Mouse (Mus musculus): ENCODE results near the gene Mog. TPM values are rescaled to one million over a fixed set of nuclear protein-coding genes. Genes with fewer than 3 reads are reported as not detected.
A peak's percentile ranks its signal among the peaks of the same experiment; 100 is the strongest.

Gene Mog
- polyA plus RNA-seq, 1 experiment from 2014 or later, result 0.31 TPM

DNA sequence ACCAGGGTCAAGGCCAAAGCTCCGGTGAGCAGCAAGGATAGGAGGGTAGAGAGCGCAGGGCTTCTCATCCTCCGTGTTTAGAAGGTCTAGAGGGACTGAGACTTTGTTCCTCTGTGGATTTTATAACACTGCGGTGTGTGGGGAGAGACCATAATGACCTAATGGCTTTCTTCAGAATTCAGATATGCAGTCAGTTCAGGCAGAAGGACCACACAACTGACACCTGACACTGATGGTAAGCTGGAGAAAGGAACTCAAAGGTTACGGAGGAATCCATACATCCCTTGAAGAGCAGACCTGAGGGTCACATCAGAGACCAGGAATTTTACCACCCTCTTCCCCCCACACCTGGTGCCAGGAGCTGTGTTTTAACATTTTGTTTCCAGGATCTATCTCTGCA, 33.8 kb downstream of the Mog start, which contains the start of gene H2-M5:
H2-M5 (minus strand) TSS at position 101 of the 400 bp plus-strand sequence.
- 21% methylated on average over 5 of the region's 5 CpGs for WGBS
- H3K9ac ChIP-seq, result peak within 1 kb of the TSS; percentile 27; the same call in 1 of the 2 replicates
- H3K4me2 ChIP-seq, result peak within 1 kb of the TSS; percentile 43
- H3K27ac ChIP-seq, result no peak within 1 kb of the TSS
- H3K4me3 ChIP-seq, result peak within 1 kb of the TSS; percentile 27
- no peak for ATAC-seq (ENCODE audit: insufficient number of reproducible peaks, insufficient read depth, low FRiP score, low TSS enrichment, low read depth)
- peaks cover 5% of the 10 kb centered on the region; the same call in 1 of the 2 replicates for H3K4me1 ChIP-seq
- peaks cover 31% of the 10 kb centered on the region for H3K27me3 ChIP-seq
- H3K36me3 ChIP-seq, result no peaks in the 10 kb centered on the region
- no peaks in the 10 kb centered on the region for H3K9me3 ChIP-seq

- 6% methylated on average over 24 of the region's 24 CpGs for WGBS
- Histone ChIP-seq H3K4me2 (peak overlapping the region; percentile 43), H3K27me3 (peaks cover 31% of the 10 kb centered on the region), H3K9me3 (no peaks in the 10 kb centered on the region), H3K36me3 (no peaks in the 10 kb centered on the region), H3K4me3 (peak overlapping the region; percentile 27), H3K27ac (no peak overlapping the region), H3K9ac (peak overlapping the region; percentile 27; the same call in 1 of the 2 replicates), H3K4me1 (peaks cover 5% of the 10 kb centered on the region; the same call in 1 of the 2 replicates)
- ATAC-seq (ENCODE audit: insufficient number of reproducible peaks, insufficient read depth, low FRiP score, low TSS enrichment, low read depth), result no peak
Observed at GRCm38 (mm10) chr17:36988475-36988874, 34.7 kb downstream of the Mog start.

- H3K4me2 ChIP-seq, result 0 out of 2 replicates have a peak overlapping the region, but pooled peaks have one; percentile 50
- H3K9me3 ChIP-seq, result no peaks in the 10 kb centered on the region
- H3K27me3 ChIP-seq, result peaks cover 25% of the 10 kb centered on the region
- H3K4me1 ChIP-seq, result peaks cover 15% of the 10 kb centered on the region
- H3K36me3 ChIP-seq, result no peaks in the 10 kb centered on the region
- no peak for ATAC-seq (ENCODE audit: insufficient number of reproducible peaks, insufficient read depth, low FRiP score, low TSS enrichment, low read depth)
- WGBS, result 30% methylated on average over 5 of the region's 5 CpGs
- no peak overlapping the region for H3K27ac ChIP-seq
- no peak overlapping the region for H3K4me3 ChIP-seq
- H3K9ac ChIP-seq, result no peak overlapping the region
Observed at GRCm38 (mm10) chr17:36982253-36983155, 40.7 kb downstream of the Mog start.

- no peaks in the 10 kb centered on the region for H3K9me3 ChIP-seq
- no peak overlapping the region for H3K9ac ChIP-seq
- peaks cover 19% of the 10 kb centered on the region for H3K27me3 ChIP-seq
- no peaks in the 10 kb centered on the region for H3K36me3 ChIP-seq
- 9% methylated on average over 4 of the region's 4 CpGs for WGBS
- H3K4me1 ChIP-seq, result peaks cover 15% of the 10 kb centered on the region
- H3K27ac ChIP-seq, result no peak overlapping the region
- H3K4me2 ChIP-seq, result peak overlapping the region; percentile 50
- peak overlapping the region; percentile 21; the same call in 1 of the 2 replicates for H3K4me3 ChIP-seq
- no peak for ATAC-seq (ENCODE audit: insufficient number of reproducible peaks, insufficient read depth, low FRiP score, low TSS enrichment, low read depth)
Observed at GRCm38 (mm10) chr17:36981845-36982244, 41.4 kb downstream of the Mog start.

GRCm38 (mm10) chr17:36981221-36981813, 41.9 kb downstream of the Mog start, which contains the start of gene 2410137M14Rik:
TSS of gene 2410137M14Rik (minus strand) at chr17:36981237.
- Histone ChIP-seq H3K9ac (peak within 1 kb of the TSS; percentile 36; the same call in 1 of the 2 replicates), H3K4me2 (peak within 1 kb of the TSS; percentile 50), H3K4me1 (peaks cover 15% of the 10 kb centered on the region), H3K9me3 (no peaks in the 10 kb centered on the region), H3K4me3 (peak within 1 kb of the TSS; percentile 21), H3K36me3 (no peaks in the 10 kb centered on the region), H3K27me3 (peaks cover 19% of the 10 kb centered on the region), H3K27ac (no peak within 1 kb of the TSS)
- no peak for ATAC-seq (ENCODE audit: insufficient number of reproducible peaks, insufficient read depth, low FRiP score, low TSS enrichment, low read depth)
- WGBS, result 13% methylated on average over 18 of the region's 18 CpGs

GRCm38 (mm10) chr17:36973271-36973787, 49.9 kb downstream of the Mog start:
- ATAC-seq (ENCODE audit: insufficient number of reproducible peaks, insufficient read depth, low FRiP score, low TSS enrichment, low read depth), result no peak
- H3K9ac ChIP-seq, result no peak overlapping the region
- WGBS, result 62% methylated on average over 8 of the region's 8 CpGs
- no peak overlapping the region for H3K4me2 ChIP-seq
- no peaks in the 10 kb centered on the region for H3K36me3 ChIP-seq
- no peaks in the 10 kb centered on the region for H3K4me1 ChIP-seq
- H3K27me3 ChIP-seq, result no peaks in the 10 kb centered on the region
- no peaks in the 10 kb centered on the region for H3K9me3 ChIP-seq
- no peak overlapping the region for H3K27ac ChIP-seq
- H3K4me3 ChIP-seq, result no peak overlapping the region

GRCm38 (mm10) chr17:36972791-36973190, 50.4 kb downstream of the Mog start:
- no peaks in the 10 kb centered on the region for H3K36me3 ChIP-seq
- H3K27me3 ChIP-seq, result no peaks in the 10 kb centered on the region
- H3K9ac ChIP-seq, result no peak overlapping the region
- H3K27ac ChIP-seq, result no peak overlapping the region
- no peak overlapping the region for H3K4me3 ChIP-seq
- no peak for ATAC-seq (ENCODE audit: insufficient number of reproducible peaks, insufficient read depth, low FRiP score, low TSS enrichment, low read depth)
- 78% methylated on average over 3 of the region's 3 CpGs for WGBS
- H3K4me2 ChIP-seq, result no peak overlapping the region
- H3K9me3 ChIP-seq, result no peaks in the 10 kb centered on the region
- H3K4me1 ChIP-seq, result no peaks in the 10 kb centered on the region

GRCm38 (mm10) chr17:36971172-36971850, 51.9 kb downstream of the Mog start:
- no peak overlapping the region for H3K27ac ChIP-seq
- H3K4me2 ChIP-seq, result no peak overlapping the region
- H3K9ac ChIP-seq, result no peak overlapping the region
- no peak overlapping the region for H3K4me3 ChIP-seq
- 80% methylated on average over 6 of the region's 6 CpGs for WGBS
- H3K4me1 ChIP-seq, result no peaks in the 10 kb centered on the region
- H3K27me3 ChIP-seq, result no peaks in the 10 kb centered on the region
- H3K36me3 ChIP-seq, result no peaks in the 10 kb centered on the region
- H3K9me3 ChIP-seq, result no peaks in the 10 kb centered on the region
- no peak for ATAC-seq (ENCODE audit: insufficient number of reproducible peaks, insufficient read depth, low FRiP score, low TSS enrichment, low read depth)

DNA sequence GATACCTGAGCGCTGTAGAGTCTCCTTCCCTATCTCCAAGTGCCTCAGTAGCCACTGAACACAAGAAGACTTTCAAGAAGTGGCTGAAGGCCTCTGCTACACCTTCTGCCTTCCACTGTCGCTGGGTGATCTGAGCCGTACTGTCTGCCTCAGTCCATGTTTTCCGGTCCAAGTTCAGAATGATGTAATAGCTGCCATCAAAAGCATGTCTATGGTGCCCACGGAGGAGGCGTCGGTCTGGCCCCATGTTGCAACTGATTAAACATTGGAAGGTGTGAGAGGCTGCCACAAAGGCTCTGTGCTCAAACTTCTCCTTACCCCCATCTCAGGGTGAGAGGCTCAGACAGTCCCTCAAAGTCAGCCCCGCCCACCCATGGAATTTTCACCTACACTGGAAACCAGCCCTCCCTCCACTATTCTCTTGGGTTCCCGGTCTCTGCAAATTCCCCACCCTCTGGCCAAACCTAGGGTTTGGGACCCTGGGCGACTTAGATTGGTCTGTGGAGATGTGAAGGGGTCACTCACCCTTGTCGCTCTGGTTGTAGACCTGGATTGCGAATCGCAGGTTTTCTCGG, 52.8 kb downstream of the Mog start:
- Histone ChIP-seq H3K4me1 (no peaks in the 10 kb centered on the region), H3K27ac (no peak overlapping the region), H3K27me3 (no peaks in the 10 kb centered on the region), H3K4me2 (no peak overlapping the region), H3K9ac (no peak overlapping the region), H3K4me3 (no peak overlapping the region), H3K9me3 (no peaks in the 10 kb centered on the region), H3K36me3 (no peaks in the 10 kb centered on the region)
- WGBS, result 86% methylated on average over 14 of the region's 14 CpGs
- ATAC-seq (ENCODE audit: insufficient number of reproducible peaks, insufficient read depth, low FRiP score, low TSS enrichment, low read depth), result no peak

GRCm38 (mm10) chr17:36966875-36967274, 56.3 kb downstream of the Mog start:
- Histone ChIP-seq H3K27ac (no peak overlapping the region), H3K36me3 (no peaks in the 10 kb centered on the region), H3K9ac (no peak overlapping the region), H3K27me3 (no peaks in the 10 kb centered on the region), H3K9me3 (no peaks in the 10 kb centered on the region), H3K4me1 (no peaks in the 10 kb centered on the region), H3K4me3 (no peak overlapping the region), H3K4me2 (no peak overlapping the region)
- WGBS, result 98% methylated on average over 1 of the region's 1 CpGs
- no peak for ATAC-seq (ENCODE audit: insufficient number of reproducible peaks, insufficient read depth, low FRiP score, low TSS enrichment, low read depth)

DNA sequence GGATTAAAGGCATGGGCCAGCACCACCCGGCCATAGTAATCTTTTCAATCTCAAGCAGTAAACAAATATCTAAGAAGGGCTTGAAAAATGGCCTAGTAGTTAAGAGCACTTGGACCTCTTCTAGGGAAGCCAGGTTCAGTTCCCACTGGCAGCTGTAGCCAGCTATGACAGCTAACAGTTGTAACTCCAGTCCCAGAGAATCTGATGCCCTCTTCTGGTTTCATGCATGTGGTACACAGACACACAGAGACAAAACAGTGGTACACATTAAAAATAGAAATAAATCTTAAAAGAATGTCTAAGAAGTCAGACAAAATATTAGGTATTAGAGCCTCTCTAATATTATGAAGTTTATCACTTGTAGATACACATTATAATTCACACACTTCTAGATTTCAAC, 62.1 kb downstream of the Mog start:
- Histone ChIP-seq H3K4me2 (no peak overlapping the region), H3K4me3 (no peak overlapping the region), H3K36me3 (peaks cover 6% of the 10 kb centered on the region; the same call in 1 of the 2 replicates), H3K27me3 (no peaks in the 10 kb centered on the region), H3K27ac (no peak overlapping the region), H3K4me1 (peaks cover 13% of the 10 kb centered on the region), H3K9ac (no peak overlapping the region), H3K9me3 (no peaks in the 10 kb centered on the region)
- 80% methylated on average over 1 of the region's 1 CpGs for WGBS
- no peak for ATAC-seq (ENCODE audit: insufficient number of reproducible peaks, insufficient read depth, low FRiP score, low TSS enrichment, low read depth)

All from embryonic facial prominence, embryonic 13.5 days (tissue).